Mouse (Mus musculus): ENCODE results near the gene Csrp3. TPM values are rescaled to one million over a fixed set of nuclear protein-coding genes. Genes with fewer than 3 reads are reported as not detected.

The Csrp3 gene
- polyA plus RNA-seq, 1 experiment from 2014 or later: 0.53 TPM

Other genes starting within 250 kb of the Csrp3 start
- gene Mrgprb3, start 204.2 kb downstream of the Csrp3 start, polyA plus RNA-seq (2015; fragmentation: Nextera tagmentation; extraction: Ambion mirVana): not detected in 2 replicates
- 36.5 and 38.7 TPM in 2 replicates for gene Zdhhc13, start 59.0 kb downstream of the Csrp3 start, polyA plus RNA-seq (2015; fragmentation: Nextera tagmentation; extraction: Ambion mirVana)
- 2.3 and 2.5 TPM in 2 replicates for gene E2f8, start 33.6 kb upstream of the Csrp3 start, polyA plus RNA-seq (2015; fragmentation: Nextera tagmentation; extraction: Ambion mirVana)
- 22.8 and 26.2 TPM in 2 replicates for gene Nav2, start 60.7 kb upstream of the Csrp3 start, polyA plus RNA-seq (2015; fragmentation: Nextera tagmentation; extraction: Ambion mirVana)